Mouse (Mus musculus): ENCODE results near the gene Ghrh.
"Not testable (repeated sequence)": the region's sequence is repeated elsewhere in the genome, so short reads cannot be mapped to it uniquely, and the experiment has no call there.

Gene Ghrh

GRCm38 (mm10) chr2:157347361-157348159 is at the start of gene Ghrh:
Ghrh (minus strand) TSS chr2:157347506.
- in situ Hi-C loops (cut with MboI, MseI), result no loop called here

- in situ Hi-C loops (cut with MboI, MseI), result no loop called here
Measured at GRCm38 (mm10) chr2:157395960-157396359, 48.7 kb upstream of the Ghrh start.

- in situ Hi-C loops (cut with MboI, MseI), result no loop called here
Measured at GRCm38 (mm10) chr2:157395371-157395770, 48.1 kb upstream of the Ghrh start.

- in situ Hi-C loops (cut with MboI, MseI), result no loop called here
Measured at GRCm38 (mm10) chr2:157394868-157395267, 47.6 kb upstream of the Ghrh start.

- in situ Hi-C loops (cut with MboI, MseI), result no loop called here
Measured at GRCm38 (mm10) chr2:157393549-157393948, 46.2 kb upstream of the Ghrh start.

- in situ Hi-C loops (cut with MboI, MseI), result no loop called here
Measured at GRCm38 (mm10) chr2:157392331-157392730, 45.0 kb upstream of the Ghrh start.

- in situ Hi-C loops (cut with MboI, MseI), result no loop called here
Measured at GRCm38 (mm10) chr2:157389591-157389921, 42.2 kb upstream of the Ghrh start.

GRCm38 (mm10) chr2:157388901-157389590 is 41.7 kb upstream of the Ghrh start:
- in situ Hi-C loops (cut with MboI, MseI), result not testable (repeated sequence)

- in situ Hi-C loops (cut with MboI, MseI), result no loop called here
Measured at GRCm38 (mm10) chr2:157384836-157385235, 37.5 kb upstream of the Ghrh start.

GRCm38 (mm10) chr2:157376995-157377394 is 29.7 kb upstream of the Ghrh start:
- in situ Hi-C loops (cut with MboI, MseI), result no loop called here

GRCm38 (mm10) chr2:157375794-157376757 is 28.8 kb upstream of the Ghrh start:
- in situ Hi-C loops (cut with MboI, MseI), result no loop called here

GRCm38 (mm10) chr2:157375051-157375450 is 27.7 kb upstream of the Ghrh start:
- in situ Hi-C loops (cut with MboI, MseI), result no loop called here

GRCm38 (mm10) chr2:157373681-157374080 is 26.4 kb upstream of the Ghrh start:
- in situ Hi-C loops (cut with MboI, MseI), result no loop called here

- in situ Hi-C loops (cut with MboI, MseI), result no loop called here
Measured at GRCm38 (mm10) chr2:157371696-157372095, 24.4 kb upstream of the Ghrh start.

GRCm38 (mm10) chr2:157367991-157368390 is 20.7 kb upstream of the Ghrh start:
- in situ Hi-C loops (cut with MboI, MseI), result no loop called here

GRCm38 (mm10) chr2:157367184-157367893 is 20.0 kb upstream of the Ghrh start, which contains the start of gene Manbal:
Manbal (plus strand) TSS chr2:157367594.
- in situ Hi-C loops (cut with MboI, MseI), result no loop called here

- in situ Hi-C loops (cut with MboI, MseI), result no loop called here
Measured at GRCm38 (mm10) chr2:157366762-157367161, 19.5 kb upstream of the Ghrh start.

- in situ Hi-C loops (cut with MboI, MseI), result no loop called here
Measured at GRCm38 (mm10) chr2:157363031-157363430, 15.7 kb upstream of the Ghrh start.

- in situ Hi-C loops (cut with MboI, MseI), result no loop called here
Measured at GRCm38 (mm10) chr2:157360028-157360427, 12.7 kb upstream of the Ghrh start.

GRCm38 (mm10) chr2:157354106-157354505 is 6.8 kb upstream of the Ghrh start:
- in situ Hi-C loops (cut with MboI, MseI), result no loop called here

- in situ Hi-C loops (cut with MboI, MseI), result no loop called here
Measured at GRCm38 (mm10) chr2:157353183-157353582, 5.9 kb upstream of the Ghrh start.

Measured in T-helper 17 cell (primary cell).